Mouse (Mus musculus) MEL (cell line): ENCODE measurements around the gene Ankrd33b. TPM values are rescaled to one million over a fixed set of nuclear protein-coding genes. Genes with fewer than 3 reads are reported as not detected.

Experiments used
- DNase-seq: peaks from one replicate; pipeline ENCODE4 v3.0.0; 2011; ENCODE audit warnings: low read depth, low spot score
- H3K27ac ChIP-seq: 2 replicates; pipeline ENCODE4 v1.5.1; 2012; ENCODE audit warnings: low read depth, mild to moderate bottlenecking, control low read depth, low read length, moderate library complexity; ENCODE audit not compliant: control insufficient read depth
- H3K27me3 ChIP-seq, 2 experiments: fragments of 150-350 bp in 1 of 2; sonication (generic) in 1 of 2; 2 replicates each; pipeline ENCODE4 v1.6.1; 2012; ENCODE audit warnings: low read length in 2 of 2, mild to moderate bottlenecking in 2 of 2, improper control_type of control experiment in 1 of 2, moderate library complexity in 1 of 2; ENCODE audit not compliant: insufficient read depth in 2 of 2, control insufficient read depth in 1 of 2
- H3K36me3 ChIP-seq, 2 experiments: 2 replicates each; pipeline ENCODE4 v1.6.1; 2012 to 2014; ENCODE audit warnings: low read length in 2 of 2, improper control_type of control experiment in 1 of 2, inconsistent platforms in 1 of 2, mild to moderate bottlenecking in 1 of 2; ENCODE audit not compliant: insufficient read depth in 2 of 2, control insufficient read depth in 1 of 2
- H3K4me1 ChIP-seq, 2 experiments: fragments of 150-350 bp in 1 of 2; sonication (generic) in 1 of 2; 2 replicates each; pipeline ENCODE4 v1.6.1; 2012; ENCODE audit warnings: low read length in 2 of 2, improper control_type of control experiment in 1 of 2, mild to moderate bottlenecking in 1 of 2; ENCODE audit not compliant: insufficient read depth in 2 of 2, control insufficient read depth in 1 of 2
- H3K4me3 ChIP-seq, 2 experiments: fragments of 150-350 bp in 1 of 2; sonication (generic) in 1 of 2; 2 replicates each; pipeline ENCODE4 v1.5.1; 2012; ENCODE audit warnings: low read depth in 2 of 2, low read length in 2 of 2, mild to moderate bottlenecking in 2 of 2, moderate library complexity in 2 of 2, control low read depth in 1 of 2, improper control_type of control experiment in 1 of 2; ENCODE audit not compliant: control insufficient read depth in 1 of 2, insufficient read depth in 1 of 2
- H3K79me2 ChIP-seq: 2 replicates; pipeline ENCODE4 v1.6.1; 2012; ENCODE audit warnings: mild to moderate bottlenecking, low read length, moderate library complexity; ENCODE audit not compliant: control insufficient read depth, poor library complexity, insufficient read depth
- H3K9ac ChIP-seq: 2 replicates; pipeline ENCODE4 v1.6.1; 2012; ENCODE audit warnings: low read depth, mild to moderate bottlenecking, control low read depth, low read length, moderate library complexity; ENCODE audit not compliant: control insufficient read depth, poor library complexity, severe bottlenecking
- H3K9me3 ChIP-seq: fragments of 150-350 bp; sonication (generic); replicated peaks from 2 replicates; pipeline ENCODE4 v1.6.1; 2012; ENCODE audit warnings: mild to moderate bottlenecking, low read length, improper control_type of control experiment, moderate library complexity; ENCODE audit not compliant: insufficient read depth
- BHLHE40 ChIP-seq: IDR thresholded peaks from 2 replicates; pipeline ENCODE4 v1.6.1; 2012; ENCODE audit warnings: low read depth, mild to moderate bottlenecking, inconsistent platforms, low read length, improper control_type of control experiment, borderline replicate concordance
- CHD2 ChIP-seq: IDR thresholded peaks from 2 replicates; pipeline ENCODE4 v1.6.1; 2011; ENCODE audit warnings: low read length, improper control_type of control experiment
- ELF1 ChIP-seq: IDR thresholded peaks from 2 replicates; pipeline ENCODE4 v1.6.1; 2014; ENCODE audit warnings: low read depth, mild to moderate bottlenecking, inconsistent platforms, low read length, improper control_type of control experiment, moderate library complexity
- EP300 ChIP-seq, 2 experiments: IDR thresholded peaks; 2 replicates each; pipeline ENCODE4 v1.6.1; 2011; ENCODE audit warnings: improper control_type of control experiment in 2 of 2, low read length in 2 of 2, low read depth in 1 of 2, mild to moderate bottlenecking in 1 of 2
- ETS1 ChIP-seq: IDR thresholded peaks from 2 replicates; pipeline ENCODE4 v1.6.1; 2012; ENCODE audit warnings: low read depth, mild to moderate bottlenecking, inconsistent platforms, low read length, improper control_type of control experiment, moderate library complexity
- HCFC1 ChIP-seq: IDR thresholded peaks from 2 replicates; pipeline ENCODE4 v1.6.1; 2012; ENCODE audit warnings: low read depth, mild to moderate bottlenecking, inconsistent platforms, low read length, improper control_type of control experiment, moderate library complexity
- JUND ChIP-seq: IDR thresholded peaks from 2 replicates; pipeline ENCODE4 v1.6.1; 2011; ENCODE audit warnings: low read depth, mild to moderate bottlenecking, improper control_type of control experiment, low read length
- MAX ChIP-seq: IDR thresholded peaks from 2 replicates; pipeline ENCODE4 v1.6.1; 2011; ENCODE audit warnings: low read length, improper control_type of control experiment
- MAZ ChIP-seq: IDR thresholded peaks from 2 replicates; pipeline ENCODE4 v1.6.1; 2012; ENCODE audit warnings: low read depth, mild to moderate bottlenecking, inconsistent platforms, low read length, improper control_type of control experiment
- NELFE ChIP-seq: IDR thresholded peaks from 2 replicates; pipeline ENCODE4 v1.6.1; 2011; ENCODE audit warnings: low read depth, low read length, improper control_type of control experiment
- POLR2A ChIP-seq, 2 experiments: IDR thresholded peaks; 2 replicates each; pipeline ENCODE4 v1.6.1; 2011 to 2012; ENCODE audit warnings: low read length in 2 of 2, mild to moderate bottlenecking in 2 of 2, control low read depth in 1 of 2, improper control_type of control experiment in 1 of 2, low read depth in 1 of 2, moderate library complexity in 1 of 2; ENCODE audit not compliant: control insufficient read depth in 1 of 2, insufficient read depth in 1 of 2, poor library complexity in 1 of 2
- POLR2AphosphoS2 ChIP-seq: IDR thresholded peaks from 2 replicates; pipeline ENCODE4 v1.6.1; 2011; ENCODE audit warnings: low read length, improper control_type of control experiment
- RAD21 ChIP-seq: IDR thresholded peaks from 2 replicates; pipeline ENCODE4 v1.6.1; 2011; ENCODE audit warnings: mild to moderate bottlenecking, low read depth, low read length, improper control_type of control experiment
- RCOR1 ChIP-seq: IDR thresholded peaks from 2 replicates; pipeline ENCODE4 v1.6.1; 2012; ENCODE audit warnings: low read depth, mild to moderate bottlenecking, inconsistent platforms, low read length, improper control_type of control experiment
- TAL1 ChIP-seq: IDR thresholded peaks from 2 replicates; pipeline ENCODE4 v1.6.1; 2012; ENCODE audit warnings: mild to moderate bottlenecking, inconsistent platforms, low read length, moderate library complexity, mixed read lengths
- TBP ChIP-seq: IDR thresholded peaks from 2 replicates; pipeline ENCODE4 v1.8.0; 2011; ENCODE audit warnings: low read depth, low read length, improper control_type of control experiment
- TCF12 ChIP-seq: IDR thresholded peaks from 2 replicates; pipeline ENCODE4 v1.6.1; 2014; ENCODE audit warnings: low read depth, mild to moderate bottlenecking, inconsistent platforms, low read length, improper control_type of control experiment, moderate library complexity
- USF2 ChIP-seq, 2 experiments: IDR thresholded peaks; 2 replicates each; pipeline ENCODE4 v1.6.1; 2011 to 2012; ENCODE audit warnings: improper control_type of control experiment in 2 of 2, low read length in 2 of 2, borderline replicate concordance in 1 of 2, inconsistent platforms in 1 of 2, low read depth in 1 of 2, mild to moderate bottlenecking in 1 of 2; ENCODE audit not compliant: insufficient read depth in 1 of 2
- ZKSCAN1 ChIP-seq: IDR thresholded peaks from 2 replicates; pipeline ENCODE4 v1.6.1; 2012; ENCODE audit warnings: low read depth, mild to moderate bottlenecking, inconsistent platforms, low read length, improper control_type of control experiment, moderate library complexity
- ZMIZ1 ChIP-seq: IDR thresholded peaks from 2 replicates; pipeline ENCODE4 v1.6.1; 2012; ENCODE audit warnings: low read depth, mild to moderate bottlenecking, inconsistent platforms, low read length, improper control_type of control experiment, moderate library complexity
- ZNF384 ChIP-seq: IDR thresholded peaks from 2 replicates; pipeline ENCODE4 v1.6.1; 2012; ENCODE audit warnings: low read depth, mild to moderate bottlenecking, inconsistent platforms, low read length, improper control_type of control experiment
- polyA plus RNA-seq, 2 experiments: library from polyadenylated mRNA; stranded (reverse) in 1 of 2; unstranded in 1 of 2; fragments of >175 nt in 1 of 2; fragments of >200 nt in 1 of 2; gene quantifications; 2 replicates each; pipeline versions ENCODE4 v1.2.1 to v1.2.4; 2012; ENCODE audit warnings: low replicate concordance in 2 of 2, low read depth in 1 of 2; ENCODE audit not compliant: insufficient read length in 2 of 2, insufficient read depth in 1 of 2, missing spikeins in 1 of 2
- total RNA-seq: library from RNA; depleted of rRNA; stranded (reverse); fragments of 300-350 nt; gene quantifications from 2 replicates; pipeline ENCODE4 v1.2.3, GENCODE M21; 2012

The Ankrd33b gene
- total and polyA plus RNA-seq, 3 experiments = 11.1 to 16.1 TPM; not detected in 1

DNA sequence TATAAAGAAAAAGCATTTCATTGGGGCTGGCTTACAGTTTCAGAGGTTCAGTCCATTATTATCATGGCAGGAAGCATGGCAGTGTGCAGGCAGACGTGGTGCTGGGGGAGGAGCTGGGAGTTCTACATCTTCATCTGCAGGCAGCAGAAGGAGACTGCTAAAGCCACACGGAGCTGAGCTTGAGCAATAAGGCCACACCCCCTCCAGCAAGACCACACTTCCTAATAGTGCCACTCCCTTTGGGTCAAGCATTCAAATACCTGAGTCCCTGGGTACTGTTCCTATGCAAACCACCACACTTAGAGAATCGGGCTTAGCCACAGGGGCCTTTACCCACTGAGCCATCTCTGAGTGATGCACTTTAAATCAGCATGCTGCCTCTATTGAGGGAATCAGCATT, 33.4 kb upstream of the Ankrd33b start:
- Histone ChIP-seq H3K36me3 (no peaks in the 10 kb centered on the region), H3K9ac (no peak overlapping the region), H3K79me2 (no peaks in the 10 kb centered on the region), H3K9me3 (no peaks in the 10 kb centered on the region), H3K4me3 (no peak overlapping the region), H3K27ac (no peak overlapping the region), H3K4me1 (no peaks in the 10 kb centered on the region), H3K27me3 (no peaks in the 10 kb centered on the region)
- no peak for DNase-seq
- TF ChIP-seq POLR2AphosphoS2 (no peak), HCFC1 (no peak), MAX (no peak), CHD2 (no peak), RAD21 (no peak), NELFE (no peak), MAZ (no peak), USF2 (IDR thresholded peaks at IDR 0.05; ENCODE audit: borderline replicate concordance in 1 of 2, insufficient read depth in 1 of 2, low read depth in 1 of 2, low read length in 2 of 2) (no peak), ZMIZ1 (no peak), RCOR1 (no peak), ZKSCAN1 (no peak), JUND (no peak), EP300 (IDR thresholded peaks at IDR 0.05; ENCODE audit: low read depth in 1 of 2, low read length in 2 of 2) (no peak), TAL1 (no peak), ETS1 (no peak), ELF1 (no peak), TBP (no peak)

DNA sequence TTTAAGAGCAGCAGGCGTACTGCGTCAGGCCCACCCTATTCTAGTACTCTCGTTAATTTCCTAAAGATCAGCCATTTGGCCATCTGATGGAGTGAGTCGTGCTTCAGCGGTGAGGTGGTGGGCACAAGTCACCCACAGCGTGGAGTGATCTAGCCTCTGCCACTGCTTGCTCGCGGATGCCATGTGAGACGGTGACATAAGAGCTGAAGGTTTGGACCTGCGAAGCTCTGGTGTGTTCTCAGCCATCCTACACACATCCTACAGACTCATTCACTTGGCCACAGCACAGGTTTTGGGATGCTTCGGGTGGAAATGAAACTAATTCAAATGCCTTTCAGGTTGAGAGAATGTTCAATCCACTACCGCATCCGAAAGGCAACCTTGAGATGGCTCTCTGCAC, 31.2 kb upstream of the Ankrd33b start:
- H3K4me3 ChIP-seq = no peak overlapping the region
- no peaks in the 10 kb centered on the region for H3K4me1 ChIP-seq
- H3K27me3 ChIP-seq = no peaks in the 10 kb centered on the region

More for the DNA sequence above, 31.2 kb upstream of the Ankrd33b start:
- no peaks in the 10 kb centered on the region for H3K79me2 ChIP-seq
- no peaks in the 10 kb centered on the region for H3K36me3 ChIP-seq
- no peak for DNase-seq
- no peak for TF ChIP-seq ZNF384
- TF ChIP-seq POLR2A (IDR thresholded peaks at IDR 0.05; ENCODE audit: control insufficient read depth in 1 of 2, insufficient read depth in 1 of 2, low read depth in 1 of 2, low read length in 2 of 2, poor library complexity in 1 of 2) = no peak
- no peak for TF ChIP-seq MAZ
- TF ChIP-seq BHLHE40 = no peak
- no peak for TF ChIP-seq TCF12
- no peak for TF ChIP-seq ZMIZ1
- no peak for TF ChIP-seq NELFE
- no peak overlapping the region for H3K9ac ChIP-seq
- no peaks in the 10 kb centered on the region for H3K9me3 ChIP-seq
- H3K27ac ChIP-seq = no peak overlapping the region
